Mouse (Mus musculus) G1E (cell line): ENCODE results near the gene Chst11. TPM values are rescaled to one million over a fixed set of nuclear protein-coding genes. Genes with fewer than 3 reads are reported as not detected.

ENCODE experiments used
- ATAC-seq: 2 replicates; pipeline ENCODE4 v1.8.0; 2016; ENCODE audit warnings: mild to moderate bottlenecking; ENCODE audit not compliant: insufficient number of reproducible peaks, poor library complexity, low FRiP score, severe bottlenecking; ENCODE audit errors: extremely low read depth
- DNase-seq: peaks from one replicate; pipeline ENCODE4 v3.0.0; 2012; ENCODE audit warnings: low spot score
- H3K27me3 ChIP-seq: 2 replicates; pipeline ENCODE4 v1.6.1; 2012; ENCODE audit warnings: mild to moderate bottlenecking, low read length, inconsistent platforms; ENCODE audit not compliant: insufficient read depth
- H3K36me3 ChIP-seq: replicated peaks from 2 replicates; pipeline ENCODE3; 2012; ENCODE audit warnings: mild to moderate bottlenecking, inconsistent platforms
- H3K4me1 ChIP-seq: 2 replicates; pipeline ENCODE4 v1.6.1; 2012; ENCODE audit warnings: low read depth, low read length, inconsistent platforms, mixed read lengths; ENCODE audit not compliant: insufficient read depth
- H3K4me3 ChIP-seq: 2 replicates; pipeline ENCODE4 v1.5.1; 2012; ENCODE audit warnings: low read depth, mild to moderate bottlenecking, inconsistent platforms, low read length, moderate library complexity, mixed read lengths
- H3K9me3 ChIP-seq: replicated peaks from 2 replicates; pipeline ENCODE4 v1.6.1; 2012; ENCODE audit warnings: inconsistent platforms
- CTCF ChIP-seq: IDR thresholded peaks from 2 replicates; pipeline ENCODE4 v1.5.1; 2012; ENCODE audit warnings: low read depth, low read length, inconsistent platforms, mixed read lengths
- GATA1 ChIP-seq: IDR thresholded peaks from 2 replicates; pipeline ENCODE4 v1.6.1; 2012; ENCODE audit warnings: borderline replicate concordance, low read length, inconsistent platforms, mixed read lengths
- GATA2 ChIP-seq: IDR thresholded peaks from 2 replicates; pipeline ENCODE4 v1.6.1; 2012; ENCODE audit warnings: low read depth, low read length, inconsistent platforms, borderline replicate concordance
- POLR2AphosphoS5 ChIP-seq: IDR thresholded peaks from 2 replicates; pipeline ENCODE4 v1.6.1; 2012; ENCODE audit warnings: low read depth, low read length, inconsistent platforms; ENCODE audit not compliant: insufficient replicate concordance
- TAL1 ChIP-seq: conservative IDR thresholded peaks from 2 replicates; pipeline ENCODE4 v1.6.1; 2012; ENCODE audit warnings: low read depth, low read length, inconsistent platforms, mixed read lengths
- polyA plus RNA-seq: library from polyadenylated mRNA; stranded (reverse); fragments of >175 nt; gene quantifications from 2 replicates; pipeline ENCODE4 v1.2.3, GENCODE M21; 2012
- total RNA-seq, 2 experiments: library from RNA; stranded (forward) in 1 of 2; stranded (reverse) in 1 of 2; fragments of 200-1000 nt in 1 of 2; fragments of >200 nt in 1 of 2; fragmentation: Nextera tagmentation in 1 of 2; gene quantifications; 2 replicates each; pipeline ENCODE4 v1.2.3; 2014 to 2017

Chst11 gene
- total and polyA plus RNA-seq, 3 experiments = 15.6 to 44.6 (median 38.2) TPM

DNA sequence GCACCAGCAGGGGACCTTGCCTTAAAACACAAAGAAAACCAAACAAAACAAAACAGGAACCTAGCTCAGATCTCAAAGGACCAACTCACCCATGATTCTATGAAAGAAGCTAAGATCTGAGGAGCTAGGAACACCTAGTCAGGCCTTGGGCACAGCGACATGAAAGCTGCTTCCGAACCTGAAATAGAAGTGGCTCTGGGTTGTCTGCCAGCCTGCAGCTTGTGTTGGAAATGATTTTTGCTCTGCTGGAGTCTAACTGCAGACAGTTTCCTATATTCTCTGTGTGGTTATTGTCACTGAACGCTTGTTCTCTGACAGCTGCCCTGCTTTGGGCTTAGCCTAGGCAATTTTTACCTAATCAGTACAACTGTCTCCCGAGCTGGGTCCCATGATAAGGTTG, 82.0 kb downstream of the Chst11 start:
- ATAC-seq = no peak
- no peaks in the 10 kb centered on the region for H3K27me3 ChIP-seq
- no peak overlapping the region for H3K4me3 ChIP-seq
- peaks cover 88% of the 10 kb centered on the region for H3K36me3 ChIP-seq
- H3K9me3 ChIP-seq = no peaks in the 10 kb centered on the region
- DNase-seq = no peak
- TF ChIP-seq TAL1 (no peak), GATA2 (no peak), POLR2AphosphoS5 (no peak), GATA1 (no peak), CTCF (no peak)
- H3K4me1 ChIP-seq = peaks cover 32% of the 10 kb centered on the region

DNA sequence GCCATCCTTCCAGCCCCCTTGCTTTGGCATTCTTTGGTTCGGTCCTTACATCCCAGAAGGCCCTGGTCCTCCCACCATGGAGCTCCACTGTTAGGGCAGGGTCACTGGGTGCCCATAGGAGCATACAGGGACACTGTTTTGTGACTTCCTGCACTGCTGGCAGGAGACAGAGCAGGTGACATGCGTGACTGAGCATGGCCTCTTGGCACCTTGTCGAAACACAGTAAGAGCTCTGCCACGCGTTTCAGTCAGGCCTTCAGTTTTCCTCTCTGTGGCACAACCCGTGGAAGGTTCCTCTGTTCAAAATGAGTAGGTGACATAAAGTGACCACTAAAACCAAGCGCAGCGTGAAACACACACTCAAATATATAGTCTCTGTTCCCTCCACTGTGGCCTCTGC, 83.2 kb downstream of the Chst11 start:
- TF ChIP-seq GATA1 (no peak), POLR2AphosphoS5 (no peak), TAL1 (no peak), CTCF (no peak), GATA2 (no peak)
- H3K36me3 ChIP-seq = peaks cover 88% of the 10 kb centered on the region
- no peak overlapping the region for H3K4me3 ChIP-seq
- no peaks in the 10 kb centered on the region for H3K27me3 ChIP-seq
- no peak for ATAC-seq
- H3K4me1 ChIP-seq = peaks cover 43% of the 10 kb centered on the region
- no peaks in the 10 kb centered on the region for H3K9me3 ChIP-seq
- no peak for DNase-seq

DNA sequence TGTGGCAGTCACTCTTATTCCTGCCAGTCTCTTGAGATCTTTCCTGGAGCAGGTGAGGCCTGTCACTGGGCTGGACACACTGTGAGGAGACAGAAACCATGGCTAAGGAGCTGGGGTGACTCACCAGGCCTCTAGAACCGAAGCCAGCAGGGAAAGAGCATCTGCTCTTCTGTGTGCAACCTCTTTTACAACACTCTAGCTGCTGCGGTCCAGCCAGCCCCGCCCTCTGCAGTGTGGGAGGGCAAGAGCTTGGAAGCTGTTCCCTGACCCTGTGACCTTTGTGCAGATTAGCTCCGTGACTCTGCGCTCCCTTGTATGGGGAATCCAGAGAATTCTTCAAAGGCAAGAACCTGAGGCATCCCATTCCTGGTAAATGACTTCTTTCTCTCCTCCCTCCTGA, 84.5 kb downstream of the Chst11 start:
- no peak for TF ChIP-seq GATA1
- no peak for TF ChIP-seq GATA2
- TF ChIP-seq TAL1 = no peak
- TF ChIP-seq CTCF = no peak
- TF ChIP-seq POLR2AphosphoS5 = no peak
- Histone ChIP-seq H3K4me1 (peaks cover 48% of the 10 kb centered on the region), H3K4me3 (no peak overlapping the region)

DNA sequence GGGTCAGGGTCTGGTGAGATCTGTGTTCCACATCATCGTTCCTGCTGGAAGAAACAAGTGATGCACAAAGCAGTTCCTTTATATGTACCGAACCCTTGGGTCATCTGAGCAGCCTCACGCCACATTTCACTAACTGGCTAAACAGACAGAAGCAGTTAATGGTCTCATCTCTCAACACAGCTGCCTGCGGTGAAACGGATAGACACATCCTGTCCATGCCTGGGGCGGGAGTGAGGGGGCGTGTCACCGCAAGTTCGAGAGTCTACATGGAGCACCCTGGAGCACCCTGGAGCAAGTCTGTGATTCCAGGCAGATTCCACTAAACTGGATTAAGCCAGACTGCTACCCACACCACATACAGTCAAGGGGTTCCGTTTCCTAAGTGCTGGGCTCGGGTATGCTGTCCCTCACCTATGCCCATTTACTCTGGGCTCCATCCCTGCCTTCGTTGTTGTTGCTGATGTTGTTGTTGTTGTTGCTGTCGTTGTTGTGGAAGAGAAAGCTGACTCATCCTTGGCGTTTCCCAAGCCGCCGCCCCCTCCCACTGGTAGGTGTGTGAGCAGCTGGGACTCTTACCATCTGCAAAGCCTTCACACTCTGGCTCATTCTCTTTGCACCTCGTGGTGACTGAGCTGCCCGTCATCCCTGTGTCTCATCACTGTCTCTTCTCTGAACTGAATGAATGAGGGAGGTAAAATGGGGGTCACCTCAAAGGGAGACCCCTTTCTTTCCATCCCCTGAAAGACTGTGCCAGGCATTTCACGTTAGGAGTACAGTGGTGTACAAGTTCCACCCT, 86.7 kb downstream of the Chst11 start:
- TF ChIP-seq POLR2AphosphoS5 (no peak), TAL1 (no peak), GATA1 (no peak), CTCF (no peak), GATA2 (no peak)

More for the DNA sequence above, 84.5 kb downstream of the Chst11 start:
- Histone ChIP-seq H3K9me3 (no peaks in the 10 kb centered on the region), H3K36me3 (peaks cover 86% of the 10 kb centered on the region), H3K27me3 (no peaks in the 10 kb centered on the region)
- no peak for DNase-seq
- ATAC-seq = 0 out of 2 replicates have a peak, but pooled peaks have one; percentile 11

DNA sequence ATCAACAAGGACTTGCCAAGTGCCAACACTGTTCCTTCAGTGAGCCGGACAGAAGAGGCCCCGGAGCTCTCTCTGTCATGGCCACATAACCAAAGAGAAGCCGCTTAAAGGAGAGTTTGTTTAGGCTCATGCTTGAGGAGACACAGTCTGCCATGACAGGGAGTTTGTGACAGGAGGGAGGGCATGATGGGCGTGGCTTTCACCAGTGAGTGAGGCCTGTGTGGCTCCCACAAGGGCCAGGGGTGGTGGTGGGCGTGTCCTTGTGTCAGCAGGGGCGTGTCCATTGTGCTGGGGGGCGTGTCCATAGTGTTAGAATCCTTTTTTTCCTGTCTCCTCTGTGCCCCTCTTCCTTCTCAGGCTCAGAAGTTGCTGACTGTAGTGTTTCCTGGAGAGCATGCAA, 87.8 kb downstream of the Chst11 start:
- ATAC-seq (peak; percentile 35; the same call in 1 of the 2 replicates), DNase-seq (no peak)
- no peaks in the 10 kb centered on the region for H3K27me3 ChIP-seq
- no peak overlapping the region for H3K4me3 ChIP-seq
- no peaks in the 10 kb centered on the region for H3K9me3 ChIP-seq
- TF ChIP-seq GATA1 = no peak
- TF ChIP-seq TAL1 = no peak
- H3K4me1 ChIP-seq = peaks cover 63% of the 10 kb centered on the region
- peaks cover 88% of the 10 kb centered on the region for H3K36me3 ChIP-seq

More for the DNA sequence above, 86.7 kb downstream of the Chst11 start:
- DNase-seq (no peak), ATAC-seq (no peak)
- Histone ChIP-seq H3K9me3 (no peaks in the 10 kb centered on the region), H3K4me1 (peaks cover 57% of the 10 kb centered on the region), H3K4me3 (no peak overlapping the region), H3K27me3 (no peaks in the 10 kb centered on the region), H3K36me3 (peaks cover 90% of the 10 kb centered on the region)

DNA sequence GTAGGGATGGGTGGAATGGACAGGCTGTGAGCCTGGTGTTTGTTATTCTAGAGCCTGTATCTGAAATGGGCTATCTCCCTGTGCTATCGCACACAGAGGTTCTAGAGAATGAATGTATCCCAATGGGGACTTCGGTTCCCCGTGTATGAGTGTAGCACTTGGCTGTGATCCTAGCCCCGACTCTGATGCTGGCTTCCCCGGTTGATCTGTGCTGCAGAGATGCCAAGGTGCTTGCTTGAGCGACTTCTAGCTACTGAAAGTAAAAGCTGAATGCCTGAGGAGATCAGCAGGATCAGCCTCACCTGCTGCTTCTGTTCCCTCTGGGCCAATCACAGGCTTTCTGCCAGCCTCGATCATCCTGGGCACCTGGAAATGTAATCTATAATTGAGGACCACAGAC, 91.5 kb downstream of the Chst11 start:
- H3K27me3 ChIP-seq = no peaks in the 10 kb centered on the region
- no peak for TF ChIP-seq CTCF
- no peak for TF ChIP-seq TAL1
- TF ChIP-seq GATA2 = no peak
- TF ChIP-seq GATA1 = no peak
- no peak for TF ChIP-seq POLR2AphosphoS5
- peaks cover 73% of the 10 kb centered on the region for H3K4me1 ChIP-seq
- no peak overlapping the region for H3K4me3 ChIP-seq
- no peaks in the 10 kb centered on the region for H3K9me3 ChIP-seq
- no peak for ATAC-seq
- H3K36me3 ChIP-seq = peaks cover 79% of the 10 kb centered on the region
- no peak for DNase-seq
